Mouse (Mus musculus) midbrain, postnatal 0 days (tissue): Measurements from ENCODE around the gene Atg16l1. TPM values are rescaled to one million over a fixed set of nuclear protein-coding genes. Genes with fewer than 3 reads are reported as not detected.

ENCODE experiments used
- ATAC-seq: fragments of 200-750 bp; cut with Nextera tagmentation; 2 replicates; pipeline ENCODE4 v1.8.0; 2017; ENCODE audit warnings: moderate number of reproducible peaks, mild to moderate bottlenecking, moderate TSS enrichment, moderate library complexity; ENCODE audit not compliant: low FRiP score
- DNase-seq: peaks from one replicate; pipeline ENCODE4 v3.0.0-alpha.2; 2015; ENCODE audit warnings: low spot score
- H3K27ac ChIP-seq: fragments of 300-500 bp; sonication (generic); 2 replicates; pipeline ENCODE4 v1.5.1; 2014; ENCODE audit warnings: low read depth, mild to moderate bottlenecking, low read length, mixed read lengths
- H3K27me3 ChIP-seq: fragments of 300-500 bp; sonication (generic); 2 replicates; pipeline ENCODE4 v1.6.1; 2014; ENCODE audit warnings: low read length, control low read depth, mixed read lengths; ENCODE audit not compliant: insufficient read depth
- H3K36me3 ChIP-seq: fragments of 300-500 bp; sonication (generic); 2 replicates; pipeline ENCODE4 v1.6.1; 2014; ENCODE audit warnings: low read length, control low read depth, mixed read lengths; ENCODE audit not compliant: insufficient read depth
- H3K4me1 ChIP-seq: fragments of 300-500 bp; sonication (generic); 2 replicates; pipeline ENCODE4 v1.6.1; 2014; ENCODE audit warnings: mild to moderate bottlenecking, control low read depth, antibody characterized with exemption, low read length, mixed read lengths; ENCODE audit not compliant: insufficient read depth
- H3K4me2 ChIP-seq: fragments of 300-500 bp; sonication (generic); 2 replicates; pipeline ENCODE4 v1.6.1; 2014; ENCODE audit warnings: low read depth, mild to moderate bottlenecking, low read length, mixed read lengths; ENCODE audit not compliant: poor library complexity, severe bottlenecking
- H3K4me3 ChIP-seq: fragments of 300-500 bp; sonication (generic); 2 replicates; pipeline ENCODE4 v1.5.1; 2014; ENCODE audit warnings: low read depth, mild to moderate bottlenecking, low read length, moderate library complexity
- H3K9ac ChIP-seq: fragments of 300-500 bp; sonication (generic); replicated peaks from 2 replicates; pipeline ENCODE4 v1.6.1; 2014; ENCODE audit warnings: mild to moderate bottlenecking, low read length, moderate library complexity, mixed read lengths; ENCODE audit not compliant: poor library complexity, severe bottlenecking
- H3K9me3 ChIP-seq: fragments of 300-500 bp; sonication (generic); 2 replicates; pipeline ENCODE4 v1.6.1; 2016; ENCODE audit warnings: low read length, control low read depth
- CTCF ChIP-seq: IDR thresholded peaks from 2 replicates; pipeline ENCODE4 v1.5.1; 2016; ENCODE audit warnings: antibody characterized with exemption, mild to moderate bottlenecking
- WGBS: fragments of 180-500 bp; shearing (Covaris S2); extraction: QIAGEN DNeasy Blood & Tissue Kit; methylation state at CpG from one replicate; pipeline ENCODE4 v1.1.7; 2014; 5-methylcytosine and 5-hydroxymethylcytosine counted together
- polyA plus RNA-seq: library from polyadenylated mRNA; unstranded; fragments of >200 nt; fragmentation: Nextera tagmentation; extraction: Ambion mirVana; gene quantifications from 2 replicates; pipeline ENCODE4 v1.2.1, GENCODE M21; 2015
- total RNA-seq: library from RNA; depleted of rRNA; stranded (reverse); fragments of >200 nt; gene quantifications from 2 replicates; pipeline ENCODE4 v1.2.3, GENCODE M21; 2014

The Atg16l1 gene
- total and polyA plus RNA-seq, 2 experiments from 2014 or later: 65.4 to 69.5 TPM

DNA sequence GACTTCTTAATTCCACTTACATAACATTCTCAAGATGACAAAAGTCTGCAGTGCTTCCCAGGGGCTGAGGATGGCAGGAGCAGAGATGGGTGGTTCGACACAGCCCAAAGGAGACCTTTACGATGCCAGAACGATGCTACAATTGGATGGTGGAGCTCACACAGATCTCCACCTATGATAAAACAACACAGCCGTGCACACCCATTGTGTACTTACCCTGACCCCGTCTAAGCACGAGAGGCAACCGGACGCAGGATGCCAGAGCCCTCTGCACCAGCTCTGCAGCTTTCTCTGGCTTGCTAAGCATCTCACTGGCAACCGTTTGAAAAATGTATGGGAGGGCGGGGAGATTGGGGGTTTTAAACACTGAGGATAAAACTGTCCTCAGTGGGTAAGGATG, 56.4 kb downstream of the Atg16l1 start:
- Histone ChIP-seq H3K4me2 (no peak overlapping the region), H3K4me1 (no peaks in the 10 kb centered on the region), H3K4me3 (no peak overlapping the region), H3K9me3 (no peaks in the 10 kb centered on the region), H3K27me3 (no peaks in the 10 kb centered on the region), H3K36me3 (no peaks in the 10 kb centered on the region), H3K27ac (no peak overlapping the region), H3K9ac (no peak overlapping the region)
- ATAC-seq (no peak), DNase-seq (no peak)
- no peak for TF ChIP-seq CTCF
- 78% methylated on average over 10 of the region's 10 CpGs for WGBS

DNA sequence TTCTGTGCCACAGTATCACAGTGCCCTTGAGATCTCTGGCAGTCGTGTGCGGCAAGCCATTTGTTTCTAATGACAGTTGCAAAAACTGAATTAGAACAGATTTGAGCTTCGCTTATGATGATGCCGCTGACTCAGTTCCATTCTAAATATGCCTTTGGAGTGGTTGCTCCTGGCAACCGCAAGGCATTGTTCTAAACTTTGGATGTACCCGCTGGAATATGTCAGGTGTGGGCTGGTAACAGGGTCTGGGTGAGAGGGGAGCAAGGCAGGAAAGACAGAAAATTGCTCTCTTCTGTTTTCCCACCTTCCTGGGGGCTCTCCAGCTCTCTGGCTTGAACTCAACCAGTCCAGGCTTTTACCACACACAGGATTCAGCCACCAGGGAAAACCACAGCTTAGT, 57.5 kb downstream of the Atg16l1 start:
- ATAC-seq: no peak
- no peak overlapping the region for H3K4me3 ChIP-seq
- TF ChIP-seq CTCF: no peak
- H3K27ac ChIP-seq: no peak overlapping the region
- peak; percentile 2 for DNase-seq
- H3K4me1 ChIP-seq: no peaks in the 10 kb centered on the region
- WGBS: 62% methylated on average over 6 of the region's 6 CpGs
- no peak overlapping the region for H3K9ac ChIP-seq
- no peaks in the 10 kb centered on the region for H3K9me3 ChIP-seq
- no peaks in the 10 kb centered on the region for H3K36me3 ChIP-seq
- no peaks in the 10 kb centered on the region for H3K27me3 ChIP-seq
- no peak overlapping the region for H3K4me2 ChIP-seq

GRCm38 (mm10) chr1:87813681-87814080, 58.0 kb downstream of the Atg16l1 start:
- no peak overlapping the region for H3K27ac ChIP-seq

DNA sequence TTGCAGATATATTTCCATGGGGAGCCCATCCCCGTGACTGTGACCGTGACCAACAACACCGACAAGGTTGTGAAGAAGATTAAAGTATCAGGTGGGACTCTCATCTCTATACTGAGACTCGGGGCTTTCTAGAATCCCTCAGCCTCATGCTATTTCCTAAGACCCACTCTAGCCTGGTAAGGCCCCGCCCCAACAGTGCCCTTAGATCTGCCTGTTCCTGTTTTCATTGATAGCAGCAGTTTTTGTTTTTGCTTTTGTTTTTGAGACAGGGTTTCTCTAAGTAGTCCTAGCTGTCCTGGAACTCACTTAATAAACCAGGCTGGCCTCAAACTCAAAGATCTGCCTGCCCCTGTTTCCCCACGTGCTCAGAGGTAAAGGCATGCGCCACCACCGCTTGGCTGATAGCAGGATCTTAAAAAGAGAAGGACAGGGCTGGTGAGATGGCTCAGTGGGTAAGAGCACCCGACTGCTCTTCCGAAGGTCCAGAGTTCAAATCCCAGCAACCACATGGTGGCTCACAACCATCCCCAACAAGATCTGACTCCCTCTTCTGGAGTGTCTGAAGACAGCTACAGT, 68.8 kb downstream of the Atg16l1 start:
- Histone ChIP-seq H3K4me1 (no peaks in the 10 kb centered on the region), H3K9ac (no peak overlapping the region), H3K9me3 (no peaks in the 10 kb centered on the region), H3K36me3 (no peaks in the 10 kb centered on the region), H3K27ac (no peak overlapping the region), H3K27me3 (no peaks in the 10 kb centered on the region), H3K4me2 (no peak overlapping the region), H3K4me3 (no peak overlapping the region)
- no peak for ATAC-seq
- DNase-seq: no peak
- TF ChIP-seq CTCF: no peak
- 90% methylated on average over 10 of the region's 10 CpGs for WGBS

More at GRCm38 (mm10) chr1:87813681-87814080, 58.0 kb downstream of the Atg16l1 start:
- ATAC-seq: no peak
- Histone ChIP-seq H3K9ac (no peak overlapping the region), H3K4me3 (no peak overlapping the region), H3K4me1 (no peaks in the 10 kb centered on the region), H3K4me2 (no peak overlapping the region), H3K9me3 (no peaks in the 10 kb centered on the region), H3K27me3 (no peaks in the 10 kb centered on the region), H3K36me3 (no peaks in the 10 kb centered on the region)
- no peak for TF ChIP-seq CTCF
- WGBS: 73% methylated on average over 7 of the region's 7 CpGs
- no peak for DNase-seq

- ATAC-seq (no peak), DNase-seq (no peak)
- Histone ChIP-seq H3K4me3 (no peak overlapping the region), H3K9ac (no peak overlapping the region), H3K27me3 (no peaks in the 10 kb centered on the region), H3K4me2 (no peak overlapping the region), H3K36me3 (no peaks in the 10 kb centered on the region), H3K27ac (no peak overlapping the region), H3K9me3 (no peaks in the 10 kb centered on the region), H3K4me1 (no peaks in the 10 kb centered on the region)
- TF ChIP-seq CTCF: no peak
- 79% methylated on average over 5 of the region's 5 CpGs for WGBS
Observed at GRCm38 (mm10) chr1:87825281-87825680, 69.6 kb downstream of the Atg16l1 start.

DNA sequence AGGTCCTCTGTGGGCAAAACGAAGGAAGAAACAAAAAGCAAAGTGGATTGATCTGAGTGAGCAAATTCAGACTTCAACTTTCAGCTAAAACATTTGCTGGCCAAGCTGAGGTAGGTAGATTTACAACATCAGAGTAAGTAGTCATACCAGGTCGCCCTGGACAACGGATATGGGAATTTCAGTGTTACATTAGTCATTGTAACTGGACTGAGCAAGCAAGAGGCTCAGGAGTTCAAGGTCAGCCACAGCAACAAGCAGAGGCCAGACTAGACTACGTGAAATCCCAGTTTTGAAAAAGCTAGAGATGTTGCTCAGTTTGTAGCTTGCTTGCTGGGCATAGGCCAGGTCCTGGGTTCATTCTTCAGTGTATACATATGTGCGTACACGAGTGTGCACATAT, 70.3 kb downstream of the Atg16l1 start:
- no peak for ATAC-seq
- no peak overlapping the region for H3K4me3 ChIP-seq
- no peaks in the 10 kb centered on the region for H3K36me3 ChIP-seq
- no peak overlapping the region for H3K9ac ChIP-seq
- no peaks in the 10 kb centered on the region for H3K4me1 ChIP-seq
- H3K9me3 ChIP-seq: no peaks in the 10 kb centered on the region
- no peak for TF ChIP-seq CTCF
- no peak overlapping the region for H3K27ac ChIP-seq
- no peak for DNase-seq
- no peak overlapping the region for H3K4me2 ChIP-seq
- no peaks in the 10 kb centered on the region for H3K27me3 ChIP-seq
- WGBS: 91% methylated on average over 6 of the region's 6 CpGs
